Mouse (Mus musculus): Measurements from ENCODE around the gene Ccdc92b. TPM values are rescaled to one million over a fixed set of nuclear protein-coding genes. Genes with fewer than 3 reads are reported as not detected.
A peak's percentile ranks its signal among the peaks of the same experiment; 100 is the strongest.

Ccdc92b gene
- polyA plus RNA-seq, 1 experiment from 2014 or later, result 0.38 TPM

DNA sequence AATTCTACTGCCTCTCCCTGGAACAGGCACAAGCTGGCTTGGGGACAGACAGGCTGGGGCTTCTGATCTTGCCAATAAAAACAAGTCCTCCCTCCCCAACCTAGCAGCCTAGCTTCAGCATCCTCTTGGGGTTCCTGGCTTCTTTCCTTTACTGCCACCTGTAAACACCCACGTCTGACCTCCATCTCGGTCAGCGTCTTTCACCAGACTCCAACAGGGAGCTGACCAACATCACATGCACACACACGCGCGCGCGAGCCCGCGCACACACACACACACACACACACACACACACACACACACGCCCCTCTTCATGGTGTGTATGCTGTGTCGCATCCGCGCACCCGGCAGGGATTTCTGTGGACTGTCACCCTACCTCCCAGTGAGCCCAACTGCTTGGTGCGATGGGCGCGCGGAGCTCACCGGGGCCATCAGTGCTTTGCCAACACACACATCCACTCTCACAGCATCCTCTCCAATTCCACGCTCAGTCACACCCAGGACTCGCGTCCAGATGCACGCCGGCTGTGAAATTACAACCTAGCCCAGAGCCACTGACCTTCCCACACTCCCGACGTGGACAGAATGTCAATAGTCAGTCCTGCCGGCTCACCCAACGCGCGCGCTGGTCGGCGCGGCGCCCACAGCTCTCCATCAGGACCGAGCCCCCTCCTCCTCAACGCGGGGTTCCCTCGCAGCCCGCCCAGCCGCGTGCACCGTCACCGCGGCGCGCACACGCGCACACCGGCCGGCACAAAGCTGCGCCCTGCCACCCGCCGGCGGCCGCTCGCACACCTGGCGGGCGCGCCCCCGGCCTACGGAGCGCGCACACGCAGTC, 29.8 kb upstream of the Ccdc92b start:
- Histone ChIP-seq H3K4me1 (peaks cover 10% of the 10 kb centered on the region), H3K36me3 (no peaks in the 10 kb centered on the region), H3K9me3 (replicated peaks) (no peaks in the 10 kb centered on the region), H3K9ac (no peak overlapping the region), H3K27me3 (peaks cover 73% of the 10 kb centered on the region), H3K4me2 (peak overlapping the region; percentile 69), H3K27ac (no peak overlapping the region), H3K4me3 (replicated peaks) (peak overlapping the region; percentile 44)
- WGBS, result 5% methylated on average over 65 of the region's 66 CpGs
- ATAC-seq (replicated peaks; ENCODE audit: low FRiP score), result no peak

GRCm38 (mm10) chr11:74590239-74590596, 29.2 kb upstream of the Ccdc92b start:
- Histone ChIP-seq H3K36me3 (no peaks in the 10 kb centered on the region), H3K27me3 (peaks cover 72% of the 10 kb centered on the region), H3K4me3 (replicated peaks) (peak overlapping the region; percentile 44), H3K4me2 (peak overlapping the region; percentile 69), H3K4me1 (peaks cover 10% of the 10 kb centered on the region), H3K9ac (no peak overlapping the region), H3K9me3 (replicated peaks) (no peaks in the 10 kb centered on the region), H3K27ac (no peak overlapping the region)
- 2% methylated on average over 25 of the region's 25 CpGs for WGBS
- no peak for ATAC-seq (replicated peaks; ENCODE audit: low FRiP score)

- H3K4me2 ChIP-seq, result no peak overlapping the region
- H3K36me3 ChIP-seq, result no peaks in the 10 kb centered on the region
- 39% methylated on average over 13 of the region's 13 CpGs for WGBS
- no peak overlapping the region for H3K4me3 ChIP-seq (replicated peaks)
- no peak overlapping the region for H3K9ac ChIP-seq
- peaks cover 10% of the 10 kb centered on the region for H3K4me1 ChIP-seq
- H3K27ac ChIP-seq, result no peak overlapping the region
- no peak for ATAC-seq (replicated peaks; ENCODE audit: low FRiP score)
- H3K27me3 ChIP-seq, result peaks cover 68% of the 10 kb centered on the region
- H3K9me3 ChIP-seq (replicated peaks), result no peaks in the 10 kb centered on the region
These were observed 28.7 kb upstream of the Ccdc92b start for GRCm38 (mm10) chr11:74590691-74591090.

- peaks cover 61% of the 10 kb centered on the region for H3K27me3 ChIP-seq
- WGBS, result 81% methylated on average over 3 of the region's 3 CpGs
- no peak for ATAC-seq (replicated peaks; ENCODE audit: low FRiP score)
- no peaks in the 10 kb centered on the region for H3K36me3 ChIP-seq
- no peak overlapping the region for H3K4me2 ChIP-seq
- peaks cover 10% of the 10 kb centered on the region for H3K4me1 ChIP-seq
- H3K9ac ChIP-seq, result no peak overlapping the region
- no peak overlapping the region for H3K4me3 ChIP-seq (replicated peaks)
- no peak overlapping the region for H3K27ac ChIP-seq
- H3K9me3 ChIP-seq (replicated peaks), result no peaks in the 10 kb centered on the region
These were observed 27.2 kb upstream of the Ccdc92b start for GRCm38 (mm10) chr11:74592246-74592645.

- H3K36me3 ChIP-seq, result no peaks in the 10 kb centered on the region
- no peak for ATAC-seq (replicated peaks; ENCODE audit: low FRiP score)
- 75% methylated on average over 4 of the region's 4 CpGs for whole genome bisulfite sequencing
- no peak overlapping the region for H3K4me2 ChIP-seq
- H3K27ac ChIP-seq, result no peak overlapping the region
- H3K9me3 ChIP-seq (replicated peaks), result peaks cover 5% of the 10 kb centered on the region; the same call in 1 of the 2 replicates
- no peaks in the 10 kb centered on the region for H3K4me1 ChIP-seq
- peaks cover 11% of the 10 kb centered on the region for H3K27me3 ChIP-seq
- no peak overlapping the region for H3K9ac ChIP-seq
- no peak overlapping the region for H3K4me3 ChIP-seq (replicated peaks)
These were observed 22.0 kb upstream of the Ccdc92b start for GRCm38 (mm10) chr11:74597283-74597989.

GRCm38 (mm10) chr11:74597990-74598337, 21.4 kb upstream of the Ccdc92b start:
- H3K36me3 ChIP-seq, result no peaks in the 10 kb centered on the region
- H3K4me1 ChIP-seq, result no peaks in the 10 kb centered on the region
- ATAC-seq (replicated peaks; ENCODE audit: low FRiP score), result no peak
- no peak overlapping the region for H3K4me2 ChIP-seq
- H3K9me3 ChIP-seq (replicated peaks), result peaks cover 5% of the 10 kb centered on the region; the same call in 1 of the 2 replicates
- H3K4me3 ChIP-seq (replicated peaks), result no peak overlapping the region
- peaks cover 5% of the 10 kb centered on the region for H3K27me3 ChIP-seq
- no peak overlapping the region for H3K9ac ChIP-seq
- no peak overlapping the region for H3K27ac ChIP-seq

GRCm38 (mm10) chr11:74602286-74602685, 17.1 kb upstream of the Ccdc92b start:
- ATAC-seq (replicated peaks; ENCODE audit: low FRiP score), result no peak
- no peaks in the 10 kb centered on the region for H3K36me3 ChIP-seq
- H3K4me1 ChIP-seq, result no peaks in the 10 kb centered on the region
- WGBS, result 85% methylated on average over 1 of the region's 1 CpGs
- peaks cover 9% of the 10 kb centered on the region; the same call in 1 of the 2 replicates for H3K27me3 ChIP-seq
- peaks cover 5% of the 10 kb centered on the region; the same call in 1 of the 2 replicates for H3K9me3 ChIP-seq (replicated peaks)
- H3K9ac ChIP-seq, result no peak overlapping the region
- H3K27ac ChIP-seq, result no peak overlapping the region
- no peak overlapping the region for H3K4me2 ChIP-seq
- no peak overlapping the region for H3K4me3 ChIP-seq (replicated peaks)

DNA sequence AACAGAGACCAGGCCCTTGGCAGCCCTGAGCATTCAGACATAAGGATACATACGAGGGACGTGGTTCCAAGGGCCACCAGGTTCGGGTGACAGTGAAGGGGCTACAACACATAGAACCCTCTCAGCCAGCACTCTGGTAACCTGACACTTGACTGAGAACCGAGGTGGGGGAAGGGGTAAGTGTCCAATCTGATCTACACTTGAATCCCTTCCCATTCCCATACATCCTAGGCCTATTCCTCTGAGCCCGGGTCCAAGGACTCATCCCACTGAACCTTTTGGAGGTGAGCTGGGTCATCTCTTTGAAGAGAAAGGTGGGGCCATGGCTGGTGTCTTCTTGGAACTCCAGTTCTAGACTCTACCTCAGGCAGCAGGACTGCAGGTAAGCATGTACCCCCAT, 9.3 kb upstream of the Ccdc92b start:
- Histone ChIP-seq H3K4me2 (no peak overlapping the region), H3K27me3 (peaks cover 76% of the 10 kb centered on the region), H3K9ac (no peak overlapping the region), H3K27ac (no peak overlapping the region), H3K36me3 (no peaks in the 10 kb centered on the region), H3K4me1 (peaks cover 9% of the 10 kb centered on the region), H3K4me3 (replicated peaks) (no peak overlapping the region; the same call in 1 of the 2 replicates), H3K9me3 (replicated peaks) (no peaks in the 10 kb centered on the region)
- ATAC-seq (replicated peaks; ENCODE audit: low FRiP score), result no peak
- 19% methylated on average over 5 of the region's 5 CpGs for WGBS

DNA sequence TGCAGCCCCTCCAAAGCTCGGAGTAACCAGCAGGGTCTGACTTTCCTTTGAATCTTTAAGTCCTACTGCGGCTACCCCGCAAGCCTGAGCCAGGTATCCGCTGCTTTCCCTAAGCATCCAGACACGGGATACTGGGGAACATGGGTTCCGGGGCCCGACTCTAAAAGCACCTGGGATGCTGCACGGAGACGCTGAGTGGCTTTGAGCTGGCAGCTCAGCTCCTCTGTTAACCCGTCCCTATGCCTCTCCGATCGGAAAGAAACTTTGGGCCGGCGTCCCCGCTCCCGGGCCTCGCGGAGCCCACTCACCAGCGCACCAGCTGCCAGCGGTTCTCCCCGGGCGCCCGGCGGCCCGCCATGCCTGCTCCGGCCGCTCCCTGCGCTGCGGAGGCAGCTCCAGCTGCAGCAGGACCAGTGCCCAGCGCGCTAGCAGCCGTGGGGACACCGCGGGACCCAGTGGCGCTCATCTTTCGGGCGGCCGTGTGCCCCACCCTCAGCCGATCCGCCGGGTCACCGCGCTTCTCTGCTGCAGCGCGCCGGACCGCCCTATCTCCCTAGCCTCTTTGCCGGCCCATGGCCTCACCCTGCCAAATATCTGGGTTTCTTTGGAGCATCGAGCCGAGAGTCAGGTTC, 8.7 kb upstream of the Ccdc92b start, which contains the start of gene Rap1gap2:
Gene Rap1gap2 (minus strand): TSS at position 371 of the 632 bp plus-strand sequence.
- H3K36me3 ChIP-seq, result no peaks in the 10 kb centered on the region
- H3K4me2 ChIP-seq, result peak within 1 kb of the TSS; percentile 66
- H3K9me3 ChIP-seq (replicated peaks), result no peaks in the 10 kb centered on the region
- peak within 1 kb of the TSS; percentile 7; the same call in 1 of the 2 replicates for H3K9ac ChIP-seq
- 1% methylated on average over 50 of the region's 50 CpGs for WGBS
- H3K4me1 ChIP-seq, result peaks cover 9% of the 10 kb centered on the region
- H3K27me3 ChIP-seq, result peaks cover 78% of the 10 kb centered on the region
- no peak within 1 kb of the TSS for H3K27ac ChIP-seq
- H3K4me3 ChIP-seq (replicated peaks), result peak within 1 kb of the TSS; percentile 40
- no peak for ATAC-seq (replicated peaks; ENCODE audit: low FRiP score)

- no peaks in the 10 kb centered on the region for H3K9me3 ChIP-seq (replicated peaks)
- H3K4me2 ChIP-seq, result no peak overlapping the region
- no peak overlapping the region for H3K27ac ChIP-seq
- WGBS, result 14% methylated on average over 7 of the region's 7 CpGs
- peaks cover 80% of the 10 kb centered on the region for H3K27me3 ChIP-seq
- peaks cover 9% of the 10 kb centered on the region for H3K4me1 ChIP-seq
- no peak for ATAC-seq (replicated peaks; ENCODE audit: low FRiP score)
- H3K9ac ChIP-seq, result no peak overlapping the region
- no peaks in the 10 kb centered on the region for H3K36me3 ChIP-seq
- H3K4me3 ChIP-seq (replicated peaks), result no peak overlapping the region
These were observed 8.0 kb upstream of the Ccdc92b start for GRCm38 (mm10) chr11:74611437-74611836.

- Histone ChIP-seq H3K27ac (no peak overlapping the region), H3K4me2 (no peak overlapping the region), H3K4me1 (peaks cover 9% of the 10 kb centered on the region), H3K4me3 (replicated peaks) (no peak overlapping the region), H3K27me3 (peaks cover 89% of the 10 kb centered on the region), H3K36me3 (no peaks in the 10 kb centered on the region), H3K9me3 (replicated peaks) (no peaks in the 10 kb centered on the region), H3K9ac (no peak overlapping the region)
- WGBS, result 64% methylated on average over 4 of the region's 4 CpGs
- ATAC-seq (replicated peaks; ENCODE audit: low FRiP score), result no peak
These were observed 6.0 kb upstream of the Ccdc92b start for GRCm38 (mm10) chr11:74613428-74613827.

- H3K36me3 ChIP-seq, result no peaks in the 10 kb centered on the region
These were observed 3.8 kb upstream of the Ccdc92b start for GRCm38 (mm10) chr11:74615571-74615970.

More at GRCm38 (mm10) chr11:74615571-74615970, 3.8 kb upstream of the Ccdc92b start:
- Histone ChIP-seq H3K9me3 (replicated peaks) (no peaks in the 10 kb centered on the region), H3K27ac (no peak overlapping the region), H3K27me3 (peaks cover 87% of the 10 kb centered on the region), H3K4me1 (peaks cover 11% of the 10 kb centered on the region), H3K4me2 (no peak overlapping the region), H3K9ac (no peak overlapping the region), H3K4me3 (replicated peaks) (no peak overlapping the region)
- no peak for ATAC-seq (replicated peaks; ENCODE audit: low FRiP score)
- WGBS, result 55% methylated on average over 5 of the region's 5 CpGs

Measured in kidney, embryonic 15.5 days (tissue).